In the genomic region with DNA sequence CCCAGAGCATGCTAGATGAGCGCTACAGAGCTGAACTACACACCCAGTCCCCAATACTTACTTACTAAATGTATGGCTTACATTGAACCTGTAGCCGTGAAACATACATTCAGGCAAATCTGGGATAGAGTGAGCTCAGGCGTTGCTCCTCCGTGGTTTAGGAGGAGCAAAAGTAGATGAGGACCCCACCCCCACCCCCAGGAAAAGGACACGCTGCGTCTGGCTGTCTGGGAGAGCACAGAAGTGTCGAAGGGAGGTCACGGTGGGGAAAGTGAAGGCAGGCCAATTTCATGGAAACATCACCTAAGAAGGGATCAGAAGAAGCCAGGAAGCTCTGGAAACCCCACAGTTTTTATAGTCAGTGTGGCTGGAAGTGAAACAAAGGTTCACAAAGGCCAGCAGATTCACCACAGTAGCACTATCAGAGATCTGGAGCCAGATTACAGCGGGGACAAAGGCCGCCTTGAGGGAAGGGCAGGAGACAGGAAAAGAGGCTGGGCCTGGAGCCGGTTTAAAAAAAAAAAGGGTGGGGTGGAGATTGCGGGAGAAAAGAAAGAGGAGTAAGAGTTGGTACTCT, we compare ENCODE assay signal across 7 mouse cellular contexts. TPM values are rescaled to one million over a fixed set of nuclear protein-coding genes. Genes with fewer than 3 reads are reported as not detected.
DNase-seq lines count a peak whose midpoint lies in the region; ATAC-seq and TF ChIP-seq lines count a peak whose summit lies in the region.

No protein-coding gene starts in this region.

- no peak for TF ChIP-seq POLR2A in small intestine, adult 2 months (IDR thresholded peaks at IDR 0.05; ENCODE audit: low read depth, low read length)

- peak; percentile 60 for DNase-seq in neural tube, embryonic 11.5 days (ENCODE audit: low spot score)
- no peak for DNase-seq in neural tube, embryonic 10.5 days (ENCODE audit: extremely low spot score, low spot score)
- peak; percentile 38 for DNase-seq in embryonic facial prominence, embryonic 14.5 days (ENCODE audit: low spot score)
- DNase-seq in cerebellum, adult 18-20 months = no peak
- DNase-seq in left cerebral cortex, postnatal 36 days (ENCODE audit: low spot score in 2 of 2) = no peak

- ATAC-seq in neural tube, embryonic 11.5 days (ENCODE audit: insufficient read depth, low FRiP score, low TSS enrichment) = peak; percentile 10; the same call in 1 of the 2 replicates
- ATAC-seq in embryonic facial prominence, embryonic 14.5 days (ENCODE audit: low read depth) = peak; percentile 1; the same call in 1 of the 2 replicates
- ATAC-seq in limb, embryonic 13.5 days (ENCODE audit: low FRiP score, low read depth) = no peak

- intact Hi-C loops in left cerebral cortex, postnatal 36 days (cut with DNase I) = no loop called here

- H3K9ac ChIP-seq in neural tube, embryonic 11.5 days (ENCODE audit: low read length) = peak overlapping the region; percentile 71
- H3K9ac ChIP-seq in embryonic facial prominence, embryonic 14.5 days (ENCODE audit: low read depth, low read length) = peak overlapping the region; percentile 81
- peak overlapping the region; percentile 76 for H3K9ac ChIP-seq in limb, embryonic 13.5 days

- H3K27ac ChIP-seq in neural tube, embryonic 11.5 days (ENCODE audit: low read depth, low read length) = peak overlapping the region; percentile 89
- peak overlapping the region; percentile 96 for H3K27ac ChIP-seq in embryonic facial prominence, embryonic 14.5 days (replicated peaks; ENCODE audit: low read depth, low read length)
- H3K27ac ChIP-seq in limb, embryonic 13.5 days = peak overlapping the region; percentile 94
- peak overlapping the region; percentile 97 for H3K27ac ChIP-seq in small intestine, adult 2 months (ENCODE audit: insufficient read depth, low read depth, low read length)

- no peaks in the 10 kb centered on the region for H3K27me3 ChIP-seq in neural tube, embryonic 11.5 days (ENCODE audit: control insufficient read depth, insufficient read depth, low read length)
- no peaks in the 10 kb centered on the region for H3K27me3 ChIP-seq in embryonic facial prominence, embryonic 14.5 days (replicated peaks; ENCODE audit: control insufficient read depth, insufficient read depth, low read length)
- no peaks in the 10 kb centered on the region for H3K27me3 ChIP-seq in limb, embryonic 13.5 days
- no peaks in the 10 kb centered on the region for H3K27me3 ChIP-seq in small intestine, adult 2 months (ENCODE audit: control insufficient read depth, insufficient read depth, low read length)

- H3K4me2 ChIP-seq in neural tube, embryonic 11.5 days (ENCODE audit: low read depth) = peak overlapping the region; percentile 49
- H3K4me2 ChIP-seq in embryonic facial prominence, embryonic 14.5 days (ENCODE audit: low read depth, low read length) = peak overlapping the region; percentile 89
- H3K4me2 ChIP-seq in limb, embryonic 13.5 days (replicated peaks) = peak overlapping the region; percentile 77

- H3K4me1 ChIP-seq in neural tube, embryonic 11.5 days (ENCODE audit: control insufficient read depth, insufficient read depth, low read length) = peaks cover 7% of the 10 kb centered on the region; the same call in 1 of the 2 replicates
- peaks cover 8% of the 10 kb centered on the region for H3K4me1 ChIP-seq in embryonic facial prominence, embryonic 14.5 days (ENCODE audit: control insufficient read depth, insufficient read depth, low read length)
- peaks cover 13% of the 10 kb centered on the region for H3K4me1 ChIP-seq in limb, embryonic 13.5 days
- peaks cover 7% of the 10 kb centered on the region; the same call in 1 of the 2 replicates for H3K4me1 ChIP-seq in small intestine, adult 2 months (ENCODE audit: control insufficient read depth, insufficient read depth, insufficient read length, low read length)

- H3K9me3 ChIP-seq in neural tube, embryonic 11.5 days (ENCODE audit: control insufficient read depth, low read length) = no peaks in the 10 kb centered on the region
- no peaks in the 10 kb centered on the region for H3K9me3 ChIP-seq in embryonic facial prominence, embryonic 14.5 days (ENCODE audit: control insufficient read depth, low read length)
- no peaks in the 10 kb centered on the region for H3K9me3 ChIP-seq in limb, embryonic 13.5 days

- no peak for TF ChIP-seq CTCF in small intestine, adult 2 months (IDR thresholded peaks at IDR 0.05; ENCODE audit: extremely low read depth, insufficient read length, insufficient replicate concordance, low read depth, low read length)

- WGBS in neural tube, embryonic 11.5 days = 4% methylated on average over 12 of the region's 12 CpGs
- 3% methylated on average over 12 of the region's 12 CpGs for WGBS in embryonic facial prominence, embryonic 14.5 days
- WGBS in limb, embryonic 13.5 days = 5% methylated on average over 12 of the region's 12 CpGs
- WGBS in small intestine, adult 2 months = 3% methylated on average over 12 of the region's 12 CpGs

- no peaks in the 10 kb centered on the region for H3K36me3 ChIP-seq in neural tube, embryonic 11.5 days (ENCODE audit: control insufficient read depth, insufficient read depth, low read length)
- no peaks in the 10 kb centered on the region for H3K36me3 ChIP-seq in embryonic facial prominence, embryonic 14.5 days (ENCODE audit: control insufficient read depth, insufficient read depth, low read length)
- H3K36me3 ChIP-seq in limb, embryonic 13.5 days = no peaks in the 10 kb centered on the region
- H3K36me3 ChIP-seq in small intestine, adult 2 months (ENCODE audit: control insufficient read depth, insufficient read depth, low read length) = no peaks in the 10 kb centered on the region

- H3K4me3 ChIP-seq in neural tube, embryonic 11.5 days (ENCODE audit: low read depth, low read length) = peak overlapping the region; percentile 27
- peak overlapping the region; percentile 51 for H3K4me3 ChIP-seq in embryonic facial prominence, embryonic 14.5 days (ENCODE audit: low read depth, low read length)
- H3K4me3 ChIP-seq in limb, embryonic 13.5 days = peak overlapping the region; percentile 50
- H3K4me3 ChIP-seq in small intestine, adult 2 months (ENCODE audit: low read depth, low read length) = peak overlapping the region; percentile 66

RNA-seq across cellular contexts. Expression of gene Nsd1, which starts 20.0 kb away (rescaled TPM):
- polyA plus RNA-seq in neural tube, embryonic 11.5 days (2014; fragmentation: Nextera tagmentation; extraction: Ambion mirVana) = 68.2 and 69.8 TPM in 2 replicates
- 55.0 and 58.7 TPM in 2 replicates for polyA plus RNA-seq in embryonic facial prominence, embryonic 14.5 days (2014; fragmentation: Nextera tagmentation; extraction: Ambion mirVana)
- polyA plus RNA-seq in limb, embryonic 13.5 days (2015; fragmentation: Nextera tagmentation; extraction: Ambion mirVana) = 80.4 and 82.4 TPM in 2 replicates
- polyA plus RNA-seq in small intestine, adult 2 months (2012; rRNA removed) = 6.9 and 16.3 TPM in 2 replicates
- 100 to 1,000 TPM; 105 to 134 TPM for total RNA-seq in left cerebral cortex, postnatal 36 days (2021)

RNA-seq across cellular contexts. Expression of gene Fgfr4, which starts 37.2 kb away (rescaled TPM):
- polyA plus RNA-seq in neural tube, embryonic 11.5 days (2014; fragmentation: Nextera tagmentation; extraction: Ambion mirVana) = 3.0 and 3.2 TPM in 2 replicates
- 16.4 and 19.9 TPM in 2 replicates for polyA plus RNA-seq in embryonic facial prominence, embryonic 14.5 days (2014; fragmentation: Nextera tagmentation; extraction: Ambion mirVana)
- polyA plus RNA-seq in limb, embryonic 13.5 days (2015; fragmentation: Nextera tagmentation; extraction: Ambion mirVana) = 11.8 and 12.0 TPM in 2 replicates
- 2.9 and 4.8 TPM in 2 replicates for polyA plus RNA-seq in small intestine, adult 2 months (2012; rRNA removed)
- total RNA-seq in left cerebral cortex, postnatal 36 days (2021) = under 1 TPM; 0.18 to 0.30 TPM

RNA-seq across cellular contexts. Expression of gene Gm17617, which starts 56.3 kb away (rescaled TPM):
- not detected in 2 replicates for polyA plus RNA-seq in neural tube, embryonic 11.5 days (2014; fragmentation: Nextera tagmentation; extraction: Ambion mirVana)
- polyA plus RNA-seq in embryonic facial prominence, embryonic 14.5 days (2014; fragmentation: Nextera tagmentation; extraction: Ambion mirVana) = not detected in 2 replicates
- polyA plus RNA-seq in limb, embryonic 13.5 days (2015; fragmentation: Nextera tagmentation; extraction: Ambion mirVana) = not detected in 2 replicates
- not detected in 2 replicates for polyA plus RNA-seq in small intestine, adult 2 months (2012; rRNA removed)
- not detected for total RNA-seq in left cerebral cortex, postnatal 36 days (2021)

Comparison
In these comparisons a context has a peak if more than half of its experiments do, and no peak if none do; other contexts are left out.
1. DNase-seq: peak in neural tube, embryonic 11.5 days (single experiment) and embryonic facial prominence, embryonic 14.5 days (single experiment); none in neural tube, embryonic 10.5 days (single experiment), cerebellum, adult 18-20 months (0 of 2) and left cerebral cortex, postnatal 36 days (0 of 2).
2. Peak in every context shown above with its lines, with median percentiles within 50 percentile points of each other: H3K27ac ChIP-seq, H3K4me2 ChIP-seq, H3K4me3 ChIP-seq and H3K9ac ChIP-seq.